ENCODE assay signal across 16 mouse cellular contexts in the genomic region with DNA sequence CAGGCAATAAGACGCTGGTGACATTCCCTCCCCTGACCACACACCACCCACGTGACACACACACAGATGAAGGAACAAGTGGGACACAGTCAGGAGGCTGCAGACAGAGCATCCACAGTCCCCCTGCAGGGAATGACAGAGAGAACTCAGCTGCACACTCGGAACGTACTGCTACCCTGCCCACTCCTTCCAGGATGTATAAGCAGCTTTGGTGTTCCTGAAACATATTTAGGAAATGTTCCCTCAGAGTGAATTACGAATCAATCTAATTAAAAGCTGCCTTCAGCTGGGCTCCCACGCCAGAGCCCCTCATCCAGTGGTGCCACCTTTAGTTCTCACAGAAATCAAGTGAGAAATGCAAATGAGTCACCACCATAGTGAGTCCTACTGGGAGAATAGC. TPM values are rescaled to one million over a fixed set of nuclear protein-coding genes. Genes with fewer than 3 reads are reported as not detected.
DNase-seq lines count a peak whose midpoint lies in the region; ATAC-seq lines count a peak whose summit lies in the region.
"Had no signal": no experiment of that assay in that cellular context is flagged by ENCODE, and none has a peak within 500 bp of the region (broad histone marks: within the 10 kb centered on the region; RNA-seq: fewer than 3 reads in every experiment).

No protein-coding gene starts in this region.

- 41% methylated on average over 6 of the region's 6 CpGs for WGBS in forebrain, embryonic 16.5 days
- 58% methylated on average over 6 of the region's 6 CpGs for WGBS in forebrain, embryonic 11.5 days

- H3K9me3 ChIP-seq in forebrain, embryonic 16.5 days (ENCODE audit: control insufficient read depth, low read length) = no peaks in the 10 kb centered on the region
- H3K9me3 ChIP-seq in forebrain, embryonic 11.5 days (ENCODE audit: control insufficient read depth, low read length) = no peaks in the 10 kb centered on the region
- H3K9me3 ChIP-seq: heart, embryonic 10.5 days; limb, embryonic 15.5 days; lung, embryonic 15.5 days; midbrain, embryonic 10.5 days had no signal

- peak; percentile 39; the same call in 1 of the 2 replicates for ATAC-seq in forebrain, embryonic 16.5 days
- ATAC-seq in forebrain, embryonic 11.5 days (replicated peaks; ENCODE audit: low FRiP score) = no peak
- no peak for ATAC-seq in megakaryocyte-erythroid progenitor cell, adult 5-6 weeks (replicated peaks; ENCODE audit: low FRiP score, low TSS enrichment, poor library complexity, severe bottlenecking)
- ATAC-seq: activated CD4-positive, CD25-positive, alpha-beta regulatory T cell, adult 4 months had no signal

- no peak for DNase-seq in forebrain, embryonic 11.5 days (ENCODE audit: low spot score)
- peak; percentile 48 to 70 for DNase-seq in left cerebral cortex, adult 18-20 months (ENCODE audit: low spot score in 2 of 2)
- no peak for DNase-seq in left cerebral cortex, postnatal 10 days (ENCODE audit: extremely low spot score in 1 of 2, low spot score in 2 of 2)
- DNase-seq in layer of hippocampus, postnatal 36 days = peak; percentile 45 to 49
- peak; percentile 41 for DNase-seq in right cerebral cortex, postnatal 25 days
- no peak for DNase-seq in testis, postnatal 10 days (ENCODE audit: low spot score)
- DNase-seq: cerebellum, postnatal 36 days; thymus, adult 2 months had no signal

- no peaks in the 10 kb centered on the region for H3K27me3 ChIP-seq in forebrain, embryonic 16.5 days (replicated peaks; ENCODE audit: control insufficient read depth, insufficient read depth, low read length)
- H3K27me3 ChIP-seq in forebrain, embryonic 11.5 days (ENCODE audit: control insufficient read depth, insufficient read depth, low read length) = no peaks in the 10 kb centered on the region
- H3K27me3 ChIP-seq: limb, embryonic 15.5 days; lung, embryonic 15.5 days had no signal

- H3K9ac ChIP-seq in forebrain, embryonic 16.5 days (replicated peaks; ENCODE audit: low read depth, low read length) = no peak overlapping the region
- no peak overlapping the region for H3K9ac ChIP-seq in forebrain, embryonic 11.5 days (ENCODE audit: low read length)
- H3K9ac ChIP-seq: limb, embryonic 15.5 days; lung, embryonic 15.5 days had no signal

- H3K27ac ChIP-seq in forebrain, embryonic 16.5 days (ENCODE audit: low read length) = no peak overlapping the region
- H3K27ac ChIP-seq in forebrain, embryonic 11.5 days (ENCODE audit: low read depth, low read length) = no peak overlapping the region
- H3K27ac ChIP-seq: heart, embryonic 10.5 days; kidney, postnatal 0 days; limb, embryonic 15.5 days; lung, embryonic 15.5 days; midbrain, embryonic 10.5 days had no signal

- intact Hi-C loops in left cerebral cortex, postnatal 10 days (cut with DNase I) = no loop called here

- no peaks in the 10 kb centered on the region for H3K36me3 ChIP-seq in forebrain, embryonic 16.5 days (ENCODE audit: control insufficient read depth, insufficient read depth)
- no peaks in the 10 kb centered on the region for H3K36me3 ChIP-seq in forebrain, embryonic 11.5 days (ENCODE audit: control insufficient read depth, insufficient read depth, low read length)
- H3K36me3 ChIP-seq: limb, embryonic 15.5 days; lung, embryonic 15.5 days; midbrain, embryonic 10.5 days had no signal

- H3K4me1 ChIP-seq in forebrain, embryonic 16.5 days (replicated peaks; ENCODE audit: control insufficient read depth, insufficient read depth, low read length) = peaks cover 8% of the 10 kb centered on the region
- 0 out of 2 replicates have a peak, but pooled peaks cover 2% of the 10 kb centered on the region for H3K4me1 ChIP-seq in forebrain, embryonic 11.5 days (replicated peaks; ENCODE audit: control insufficient read depth, insufficient read depth, low read length)

- H3K4me2 ChIP-seq in forebrain, embryonic 16.5 days (ENCODE audit: low read length) = no peak overlapping the region
- H3K4me2 ChIP-seq in forebrain, embryonic 11.5 days (ENCODE audit: low read depth, low read length, severe bottlenecking) = no peak overlapping the region
- H3K4me2 ChIP-seq: limb, embryonic 15.5 days; lung, embryonic 15.5 days had no signal

- H3K4me3 ChIP-seq in forebrain, embryonic 16.5 days (replicated peaks; ENCODE audit: low read length) = no peak overlapping the region
- no peak overlapping the region for H3K4me3 ChIP-seq in forebrain, embryonic 11.5 days (ENCODE audit: low read depth, low read length)
- H3K4me3 ChIP-seq: heart, embryonic 10.5 days; limb, embryonic 15.5 days; lung, embryonic 15.5 days; midbrain, embryonic 10.5 days had no signal

RNA-seq across cellular contexts. Expression of a gene that starts 42.3 kb away (rescaled TPM):
- 25.4 and 28.2 TPM in 2 replicates for polyA plus RNA-seq in forebrain, embryonic 16.5 days (2015; fragmentation: Nextera tagmentation; extraction: Ambion mirVana)
- 18.3 and 21.4 TPM in 2 replicates for polyA plus RNA-seq in forebrain, embryonic 11.5 days (2014; fragmentation: Nextera tagmentation; extraction: Ambion mirVana)
- 10 to 100 TPM; 37.9 to 38.7 TPM for total RNA-seq in left cerebral cortex, adult 18-20 months (2021)
- total RNA-seq in left cerebral cortex, postnatal 10 days (2021) = 10 to 100 TPM; 39.4 to 40.2 TPM
- 10 to 100 TPM; 28.7 to 29.9 TPM for total RNA-seq in layer of hippocampus, postnatal 36 days (2021)
- 1.9 and 4.1 TPM in 2 replicates for total RNA-seq in megakaryocyte-erythroid progenitor cell, adult 5-6 weeks (2014; fragmentation: Nextera tagmentation)
- 1.0 and 5.1 TPM in 2 replicates for total RNA-seq in megakaryocyte-erythroid progenitor cell, adult 5-6 weeks (2017)

Comparison
In these comparisons a context has a peak if more than half of its experiments do, and no peak if none do; other contexts are left out.
1. DNase-seq: peak in left cerebral cortex, adult 18-20 months (2 of 2), layer of hippocampus, postnatal 36 days (2 of 2) and right cerebral cortex, postnatal 25 days (single experiment); none in forebrain, embryonic 11.5 days (single experiment), left cerebral cortex, postnatal 10 days (0 of 2) and testis, postnatal 10 days (single experiment).
2. RNA of a gene that starts 42.3 kb away (total RNA-seq): 39.4 to 40.2 TPM in left cerebral cortex, postnatal 10 days, 37.9 to 38.7 TPM in left cerebral cortex, adult 18-20 months and 28.7 to 29.9 TPM in layer of hippocampus, postnatal 36 days; 1.0 to 5.1 TPM in megakaryocyte-erythroid progenitor cell, adult 5-6 weeks; every median in the first group is over 4 times any median in the second.